Mouse (Mus musculus) embryonic facial prominence, embryonic 13.5 days (tissue): ENCODE results near the gene Socs7. TPM values are rescaled to one million over a fixed set of nuclear protein-coding genes. Genes with fewer than 3 reads are reported as not detected.

ENCODE experiments used
- ATAC-seq: fragments of 200-750 bp; cut with Nextera tagmentation; 2 replicates; pipeline ENCODE4 v1.8.0; 2017; ENCODE audit warnings: low read depth; ENCODE audit not compliant: insufficient number of reproducible peaks, insufficient read depth, low FRiP score, low TSS enrichment
- H3K27ac ChIP-seq: fragments of 300-500 bp; sonication (generic); 2 replicates; pipeline ENCODE4 v1.5.1; 2015; ENCODE audit warnings: moderate library complexity, mild to moderate bottlenecking, inconsistent platforms
- H3K27me3 ChIP-seq: fragments of 300-500 bp; sonication (generic); 2 replicates; pipeline ENCODE4 v1.6.1; 2015; ENCODE audit warnings: mild to moderate bottlenecking, inconsistent platforms
- H3K36me3 ChIP-seq: fragments of 300-500 bp; sonication (generic); 2 replicates; pipeline ENCODE4 v1.6.1; 2015; ENCODE audit warnings: mild to moderate bottlenecking, inconsistent platforms
- H3K4me1 ChIP-seq: fragments of 300-500 bp; sonication (generic); 2 replicates; pipeline ENCODE4 v1.6.1; 2015; ENCODE audit warnings: inconsistent platforms
- H3K4me2 ChIP-seq: fragments of 300-500 bp; sonication (generic); 2 replicates; pipeline ENCODE4 v1.6.1; 2015; ENCODE audit warnings: moderate library complexity, mild to moderate bottlenecking, inconsistent platforms
- H3K4me3 ChIP-seq: fragments of 300-500 bp; sonication (generic); 2 replicates; pipeline ENCODE4 v1.5.1; 2015; ENCODE audit warnings: mild to moderate bottlenecking, inconsistent platforms
- H3K9ac ChIP-seq: fragments of 300-500 bp; sonication (generic); 2 replicates; pipeline ENCODE4 v1.6.1; 2015; ENCODE audit warnings: mild to moderate bottlenecking, inconsistent platforms
- H3K9me3 ChIP-seq: fragments of 300-500 bp; sonication (generic); 2 replicates; pipeline ENCODE4 v1.6.1; 2016; ENCODE audit warnings: inconsistent platforms
- WGBS: fragments of 180-500 bp; shearing (Covaris S2); methylation state at CpG from one replicate; pipeline ENCODE4 v1.1.7; 2015; ENCODE audit warnings: mixed read lengths; 5-methylcytosine and 5-hydroxymethylcytosine counted together
- polyA plus RNA-seq: library from polyadenylated mRNA; unstranded; fragments of >200 nt; fragmentation: Nextera tagmentation; extraction: Ambion mirVana; gene quantifications from 2 replicates; pipeline ENCODE4 v1.2.1, GENCODE M21; 2015

Socs7 gene
- polyA plus RNA-seq, 1 experiment from 2014 or later, result 5.3 TPM

DNA sequence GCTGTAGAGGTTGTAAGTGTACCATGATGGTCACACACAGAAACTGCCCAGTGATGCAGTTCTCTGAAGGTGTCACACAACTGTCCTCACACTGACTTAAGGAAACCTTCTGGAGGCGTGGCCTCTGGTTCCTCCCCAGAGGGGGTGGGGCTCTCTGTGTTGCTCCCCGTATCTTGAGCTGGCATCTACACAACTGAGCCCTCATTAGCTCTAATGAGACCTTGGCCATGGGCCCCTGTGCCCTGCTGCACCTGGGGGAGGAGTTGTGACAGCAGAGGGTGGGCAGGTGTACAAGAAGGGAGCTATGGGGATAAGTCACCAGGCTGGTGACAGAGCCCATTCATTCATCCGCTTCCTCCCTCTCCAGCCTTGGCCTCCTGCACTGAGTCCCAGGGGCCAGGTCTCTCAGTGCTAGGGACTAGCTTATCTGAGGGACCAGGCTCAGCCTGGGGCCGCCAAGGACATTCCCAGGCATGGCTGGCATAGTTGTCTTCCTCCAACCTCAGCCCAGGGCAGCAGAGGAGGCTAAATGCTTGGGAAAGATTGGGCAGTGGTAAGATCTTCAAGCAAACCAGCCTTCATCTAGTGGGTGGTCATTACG lies 61.8 kb downstream of the Socs7 start:
- no peak overlapping the region for H3K4me3 ChIP-seq
- ATAC-seq, result no peak
- 57% methylated on average over 5 of the region's 5 CpGs for WGBS
- no peak overlapping the region for H3K4me2 ChIP-seq
- no peaks in the 10 kb centered on the region for H3K9me3 ChIP-seq
- no peaks in the 10 kb centered on the region for H3K27me3 ChIP-seq
- H3K4me1 ChIP-seq, result peaks cover 38% of the 10 kb centered on the region
- no peaks in the 10 kb centered on the region for H3K36me3 ChIP-seq
- H3K27ac ChIP-seq, result no peak overlapping the region
- no peak overlapping the region for H3K9ac ChIP-seq

- Histone ChIP-seq H3K36me3 (no peaks in the 10 kb centered on the region), H3K9ac (no peak overlapping the region), H3K4me3 (no peak overlapping the region), H3K4me1 (peaks cover 41% of the 10 kb centered on the region), H3K27ac (no peak overlapping the region), H3K4me2 (no peak overlapping the region), H3K27me3 (no peaks in the 10 kb centered on the region), H3K9me3 (no peaks in the 10 kb centered on the region)
- ATAC-seq, result no peak
- WGBS, result 58% methylated on average over 3 of the region's 3 CpGs
These were observed 62.5 kb downstream of the Socs7 start for GRCm38 (mm10) chr11:97424802-97425201.

DNA sequence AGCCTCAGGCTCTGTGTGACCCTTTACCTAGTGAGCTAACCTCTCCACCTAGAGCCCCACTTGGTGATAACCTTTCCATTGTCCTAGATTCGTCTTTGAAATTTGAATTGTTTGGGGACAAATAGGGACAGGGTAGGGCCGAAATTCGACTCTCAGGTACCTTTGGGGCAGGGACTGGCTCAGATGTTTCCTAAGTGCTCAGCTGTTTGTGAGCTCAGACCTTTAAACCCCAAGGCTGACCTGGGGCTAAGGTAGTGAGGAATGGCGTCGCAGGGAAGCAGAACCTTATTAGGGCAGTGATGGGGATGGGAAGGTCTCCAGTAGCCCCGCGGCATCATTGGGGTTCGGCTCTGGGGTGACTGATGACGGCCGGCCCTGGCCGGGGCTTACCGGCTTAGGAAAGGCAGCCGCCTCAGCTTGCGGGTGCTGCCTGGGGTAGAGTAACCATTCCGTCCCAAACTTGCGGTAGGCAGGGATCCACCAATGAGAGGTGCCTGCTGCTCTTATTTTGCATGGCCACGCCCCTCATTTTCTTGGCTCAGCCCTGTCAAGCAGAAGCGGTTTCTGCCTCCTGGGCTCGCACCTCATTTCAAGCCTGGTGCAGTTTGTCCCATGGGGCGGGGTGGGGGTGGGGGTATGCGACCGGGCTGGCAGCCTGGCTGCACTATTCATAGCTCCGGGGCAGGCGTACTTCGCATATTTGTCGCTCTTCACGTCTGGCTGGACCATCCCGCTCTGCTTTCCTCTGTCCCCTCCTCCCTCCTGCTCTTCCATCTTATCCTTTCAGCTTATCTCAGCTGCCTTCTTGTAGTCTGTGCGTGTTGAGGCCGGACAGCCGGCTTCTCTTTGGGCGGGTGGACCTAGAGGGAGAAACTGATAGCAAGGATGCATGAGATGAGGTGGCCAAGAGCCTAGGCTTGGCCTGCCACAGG lies 65.7 kb downstream of the Socs7 start:
- peaks cover 33% of the 10 kb centered on the region for H3K4me1 ChIP-seq

DNA sequence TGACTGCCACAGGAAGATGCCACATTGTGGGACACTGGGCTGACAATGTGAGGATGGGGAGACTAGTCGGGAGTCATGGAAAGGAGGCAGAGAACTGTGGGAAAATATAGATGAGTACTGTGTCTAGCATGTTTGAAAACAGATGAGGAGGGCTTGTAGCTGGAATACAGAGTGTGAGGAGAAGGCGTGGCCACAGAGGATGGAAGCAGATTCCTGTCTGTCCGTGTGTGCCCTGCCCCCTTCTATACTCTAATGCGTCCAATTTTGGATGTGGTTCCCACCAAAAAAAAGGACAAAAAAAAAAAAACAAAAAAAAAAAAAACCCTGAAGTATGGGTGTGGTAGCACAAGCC lies 66.4 kb downstream of the Socs7 start:
- 32% methylated on average over 4 of the region's 4 CpGs for WGBS
- peak overlapping the region; percentile 63; the same call in 1 of the 2 replicates for H3K9ac ChIP-seq
- peaks cover 33% of the 10 kb centered on the region for H3K4me1 ChIP-seq
- no peaks in the 10 kb centered on the region for H3K9me3 ChIP-seq
- peak overlapping the region; percentile 38 for H3K4me3 ChIP-seq
- H3K27ac ChIP-seq, result peak overlapping the region; percentile 62
- H3K4me2 ChIP-seq, result peak overlapping the region; percentile 75
- no peaks in the 10 kb centered on the region for H3K27me3 ChIP-seq
- H3K36me3 ChIP-seq, result no peaks in the 10 kb centered on the region; the same call in 1 of the 2 replicates
- no peak for ATAC-seq

More for the DNA sequence above, 65.7 kb downstream of the Socs7 start:
- Histone ChIP-seq H3K9me3 (no peaks in the 10 kb centered on the region), H3K36me3 (no peaks in the 10 kb centered on the region; the same call in 1 of the 2 replicates), H3K9ac (peak overlapping the region; percentile 63), H3K27me3 (no peaks in the 10 kb centered on the region), H3K4me3 (peak overlapping the region; percentile 38), H3K27ac (peak overlapping the region; percentile 62), H3K4me2 (peak overlapping the region; percentile 75)
- ATAC-seq, result peak; percentile 73
- WGBS, result under 1% methylated on average over 32 of the region's 32 CpGs

DNA sequence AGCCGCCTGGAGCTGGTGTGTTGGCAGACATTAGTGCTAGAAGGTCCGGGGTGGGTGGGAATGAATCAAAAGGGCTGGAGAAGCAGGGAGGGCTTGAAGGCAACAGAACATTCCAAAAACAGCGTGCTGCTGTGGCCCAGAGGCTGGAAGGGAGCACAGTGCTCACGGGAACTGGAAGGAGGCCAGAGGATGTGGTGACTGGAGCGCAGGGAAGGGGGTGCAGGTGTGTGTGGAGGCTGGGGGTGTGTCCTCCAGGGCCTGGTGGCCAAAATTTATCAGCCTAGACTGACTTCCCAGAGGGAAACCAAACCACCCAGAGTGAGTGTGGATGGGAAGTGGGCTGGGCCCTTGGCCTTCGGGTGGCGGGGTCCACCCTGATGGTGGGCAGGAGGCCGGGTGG lies 67.3 kb downstream of the Socs7 start:
- no peak for ATAC-seq
- Histone ChIP-seq H3K4me1 (peaks cover 28% of the 10 kb centered on the region), H3K9ac (no peak overlapping the region), H3K36me3 (no peaks in the 10 kb centered on the region; the same call in 1 of the 2 replicates), H3K4me3 (no peak overlapping the region), H3K4me2 (no peak overlapping the region), H3K27ac (no peak overlapping the region), H3K27me3 (no peaks in the 10 kb centered on the region), H3K9me3 (no peaks in the 10 kb centered on the region)
- 77% methylated on average over 8 of the region's 8 CpGs for WGBS

GRCm38 (mm10) chr11:97432015-97432414 lies 69.7 kb downstream of the Socs7 start:
- Histone ChIP-seq H3K27ac (no peak overlapping the region), H3K4me1 (peaks cover 52% of the 10 kb centered on the region), H3K9ac (no peak overlapping the region), H3K4me3 (no peak overlapping the region), H3K4me2 (no peak overlapping the region), H3K9me3 (no peaks in the 10 kb centered on the region), H3K27me3 (no peaks in the 10 kb centered on the region), H3K36me3 (no peaks in the 10 kb centered on the region; the same call in 1 of the 2 replicates)
- WGBS, result 10% methylated on average over 3 of the region's 3 CpGs
- ATAC-seq, result no peak

- H3K27me3 ChIP-seq, result no peaks in the 10 kb centered on the region
- H3K36me3 ChIP-seq, result no peaks in the 10 kb centered on the region; the same call in 1 of the 2 replicates
- no peak overlapping the region for H3K4me2 ChIP-seq
- H3K4me1 ChIP-seq, result peaks cover 53% of the 10 kb centered on the region
- 81% methylated on average over 8 of the region's 8 CpGs for WGBS
- no peak overlapping the region for H3K27ac ChIP-seq
- no peak overlapping the region for H3K9ac ChIP-seq
- H3K4me3 ChIP-seq, result no peak overlapping the region
- H3K9me3 ChIP-seq, result no peaks in the 10 kb centered on the region
- ATAC-seq, result no peak
These were observed 70.7 kb downstream of the Socs7 start for GRCm38 (mm10) chr11:97432983-97433539.

- peak overlapping the region; percentile 84; the same call in 1 of the 2 replicates for H3K27ac ChIP-seq
- no peak for ATAC-seq
- no peak overlapping the region for H3K9ac ChIP-seq
- H3K36me3 ChIP-seq, result no peaks in the 10 kb centered on the region; the same call in 1 of the 2 replicates
- H3K4me2 ChIP-seq, result no peak overlapping the region
- 79% methylated on average over 8 of the region's 8 CpGs for WGBS
- H3K4me1 ChIP-seq, result peaks cover 55% of the 10 kb centered on the region
- H3K27me3 ChIP-seq, result no peaks in the 10 kb centered on the region
- no peak overlapping the region for H3K4me3 ChIP-seq
- H3K9me3 ChIP-seq, result no peaks in the 10 kb centered on the region
These were observed 71.8 kb downstream of the Socs7 start for GRCm38 (mm10) chr11:97434121-97434520.

DNA sequence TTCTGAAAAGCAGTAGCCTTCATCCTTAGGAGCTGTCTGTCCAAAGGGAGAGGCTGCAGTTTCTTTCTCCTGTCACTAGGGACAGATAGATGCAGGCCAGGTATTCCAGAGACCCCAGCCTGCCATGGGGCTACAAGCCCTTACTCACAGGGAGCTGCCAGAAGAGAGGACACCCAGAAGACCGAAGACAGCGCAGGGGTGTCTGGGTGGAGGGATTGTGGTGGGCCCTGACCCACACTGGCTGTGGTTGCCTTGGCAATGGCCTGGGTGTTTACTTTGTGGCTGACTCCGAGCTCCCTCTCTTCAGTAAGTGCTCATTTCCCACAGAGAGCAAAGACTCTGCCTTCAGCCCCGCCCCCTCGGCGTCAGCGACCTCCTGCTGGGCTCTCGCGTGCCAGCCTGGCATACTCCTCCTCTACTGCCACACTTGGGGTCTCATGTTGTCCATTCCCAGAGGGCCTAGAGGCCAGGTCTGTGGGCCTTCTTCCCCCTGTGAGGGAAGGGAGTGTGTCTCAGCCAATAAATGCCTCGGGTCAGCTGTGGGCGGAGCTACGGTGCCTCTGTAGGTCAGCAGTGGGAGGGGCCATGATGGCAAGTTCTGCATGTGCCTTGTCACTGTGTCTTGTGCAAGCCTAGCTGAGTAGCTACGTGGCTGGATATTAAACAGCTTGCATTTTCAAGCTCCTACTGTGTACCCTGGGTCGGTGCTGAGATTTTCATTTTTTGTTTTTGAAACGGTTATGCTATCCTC lies 72.5 kb downstream of the Socs7 start:
- ATAC-seq, result peak; percentile 66; the same call in 1 of the 2 replicates
- 3% methylated on average over 15 of the region's 15 CpGs for WGBS

GRCm38 (mm10) chr11:97435808-97436491 lies 73.6 kb downstream of the Socs7 start:
- H3K4me1 ChIP-seq, result peaks cover 65% of the 10 kb centered on the region
- no peak for ATAC-seq
- H3K4me3 ChIP-seq, result no peak overlapping the region
- no peaks in the 10 kb centered on the region for H3K27me3 ChIP-seq
- no peaks in the 10 kb centered on the region for H3K9me3 ChIP-seq
- H3K9ac ChIP-seq, result 0 out of 2 replicates have a peak overlapping the region, but pooled peaks have one; percentile 17
- H3K36me3 ChIP-seq, result no peaks in the 10 kb centered on the region; the same call in 1 of the 2 replicates
- WGBS, result 44% methylated on average over 13 of the region's 13 CpGs
- peak overlapping the region; percentile 84 for H3K27ac ChIP-seq
- peak overlapping the region; percentile 60 for H3K4me2 ChIP-seq

More for the DNA sequence above, 72.5 kb downstream of the Socs7 start:
- Histone ChIP-seq H3K9me3 (no peaks in the 10 kb centered on the region), H3K9ac (peak overlapping the region; percentile 54), H3K4me2 (peak overlapping the region; percentile 60), H3K36me3 (no peaks in the 10 kb centered on the region; the same call in 1 of the 2 replicates), H3K27me3 (no peaks in the 10 kb centered on the region), H3K4me1 (peaks cover 55% of the 10 kb centered on the region), H3K27ac (peak overlapping the region; percentile 84), H3K4me3 (peak overlapping the region; percentile 40)
